Mouse (Mus musculus) midbrain, embryonic 16.5 days (tissue): ENCODE data around the gene Kcnh6. TPM values are rescaled to one million over a fixed set of nuclear protein-coding genes. Genes with fewer than 3 reads are reported as not detected.
"Not testable (repeated sequence)": the region's sequence is repeated elsewhere in the genome, so short reads cannot be mapped to it uniquely, and the experiment has no call there.

Experiments
- ATAC-seq: fragments of 200-750 bp; cut with Nextera tagmentation; 2 replicates; pipeline ENCODE4 v1.8.0; 2017; ENCODE audit warnings: moderate TSS enrichment
- H3K27ac ChIP-seq: fragments of 300-500 bp; sonication (generic); 2 replicates; pipeline ENCODE4 v1.5.1; 2014; ENCODE audit warnings: mild to moderate bottlenecking, low read length, mixed read lengths
- H3K27me3 ChIP-seq: fragments of 300-500 bp; sonication (generic); 2 replicates; pipeline ENCODE4 v1.6.1; 2014; ENCODE audit warnings: low read depth, low read length, mixed read lengths; ENCODE audit not compliant: control insufficient read depth, insufficient read depth
- H3K36me3 ChIP-seq: fragments of 300-500 bp; sonication (generic); 2 replicates; pipeline ENCODE4 v1.6.1; 2014; ENCODE audit warnings: mild to moderate bottlenecking, low read length, moderate library complexity, mixed read lengths; ENCODE audit not compliant: control insufficient read depth, insufficient read depth
- H3K4me1 ChIP-seq: fragments of 300-500 bp; sonication (generic); 2 replicates; pipeline ENCODE4 v1.6.1; 2014; ENCODE audit warnings: mild to moderate bottlenecking, low read length, mixed read lengths; ENCODE audit not compliant: control insufficient read depth, insufficient read depth
- H3K4me2 ChIP-seq: fragments of 300-500 bp; sonication (generic); 2 replicates; pipeline ENCODE4 v1.6.1; 2014; ENCODE audit warnings: mild to moderate bottlenecking, low read length, mixed read lengths
- H3K4me3 ChIP-seq: fragments of 300-500 bp; sonication (generic); 2 replicates; pipeline ENCODE4 v1.5.1; 2014; ENCODE audit warnings: low read depth, mild to moderate bottlenecking, low read length, moderate library complexity, mixed read lengths
- H3K9ac ChIP-seq: fragments of 300-500 bp; sonication (generic); 2 replicates; pipeline ENCODE4 v1.6.1; 2014; ENCODE audit warnings: low read depth, low read length, mixed read lengths
- H3K9me3 ChIP-seq: fragments of 300-500 bp; sonication (generic); replicated peaks from 2 replicates; pipeline ENCODE4 v1.6.1; 2014; ENCODE audit warnings: mild to moderate bottlenecking, low read length, mixed read lengths; ENCODE audit not compliant: control insufficient read depth, poor library complexity, severe bottlenecking
- WGBS: fragments of 180-500 bp; shearing (Covaris S2); extraction: QIAGEN DNeasy Blood & Tissue Kit; methylation state at CpG from one replicate; pipeline ENCODE4 v1.1.7; 2014; 5-methylcytosine and 5-hydroxymethylcytosine counted together
- polyA plus RNA-seq: library from polyadenylated mRNA; unstranded; fragments of >200 nt; fragmentation: Nextera tagmentation; extraction: Ambion mirVana; gene quantifications from 2 replicates; pipeline ENCODE4 v1.2.1, GENCODE M21; 2015

Gene Kcnh6
- polyA plus RNA-seq, 1 experiment from 2014 or later = 2.2 TPM

DNA sequence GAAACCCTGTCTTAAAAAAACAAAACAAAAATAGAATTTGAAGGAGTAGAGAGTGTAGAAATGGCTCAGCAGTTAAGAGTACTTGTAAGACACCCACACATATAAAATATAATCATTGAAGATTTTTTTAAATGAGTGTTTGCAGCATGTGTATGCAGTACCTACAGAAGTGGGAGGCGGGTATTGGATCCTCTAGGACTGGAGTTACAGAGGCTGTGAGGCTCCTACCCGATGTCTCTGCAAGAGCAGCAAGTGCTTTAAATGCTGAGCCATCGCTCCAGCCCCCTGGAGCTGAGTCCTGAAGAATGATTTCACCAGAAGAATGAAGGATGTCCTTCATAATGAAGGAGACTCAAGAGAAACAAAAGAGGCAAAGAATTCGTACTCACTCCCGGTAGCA is 55.8 kb downstream of the Kcnh6 start:
- Histone ChIP-seq H3K27ac (no peak overlapping the region), H3K4me3 (no peak overlapping the region), H3K9me3 (no peaks in the 10 kb centered on the region), H3K9ac (no peak overlapping the region), H3K4me1 (peaks cover 8% of the 10 kb centered on the region), H3K27me3 (no peaks in the 10 kb centered on the region), H3K36me3 (no peaks in the 10 kb centered on the region), H3K4me2 (no peak overlapping the region)
- ATAC-seq = no peak
- 81% methylated on average over 5 of the region's 5 CpGs for WGBS

DNA sequence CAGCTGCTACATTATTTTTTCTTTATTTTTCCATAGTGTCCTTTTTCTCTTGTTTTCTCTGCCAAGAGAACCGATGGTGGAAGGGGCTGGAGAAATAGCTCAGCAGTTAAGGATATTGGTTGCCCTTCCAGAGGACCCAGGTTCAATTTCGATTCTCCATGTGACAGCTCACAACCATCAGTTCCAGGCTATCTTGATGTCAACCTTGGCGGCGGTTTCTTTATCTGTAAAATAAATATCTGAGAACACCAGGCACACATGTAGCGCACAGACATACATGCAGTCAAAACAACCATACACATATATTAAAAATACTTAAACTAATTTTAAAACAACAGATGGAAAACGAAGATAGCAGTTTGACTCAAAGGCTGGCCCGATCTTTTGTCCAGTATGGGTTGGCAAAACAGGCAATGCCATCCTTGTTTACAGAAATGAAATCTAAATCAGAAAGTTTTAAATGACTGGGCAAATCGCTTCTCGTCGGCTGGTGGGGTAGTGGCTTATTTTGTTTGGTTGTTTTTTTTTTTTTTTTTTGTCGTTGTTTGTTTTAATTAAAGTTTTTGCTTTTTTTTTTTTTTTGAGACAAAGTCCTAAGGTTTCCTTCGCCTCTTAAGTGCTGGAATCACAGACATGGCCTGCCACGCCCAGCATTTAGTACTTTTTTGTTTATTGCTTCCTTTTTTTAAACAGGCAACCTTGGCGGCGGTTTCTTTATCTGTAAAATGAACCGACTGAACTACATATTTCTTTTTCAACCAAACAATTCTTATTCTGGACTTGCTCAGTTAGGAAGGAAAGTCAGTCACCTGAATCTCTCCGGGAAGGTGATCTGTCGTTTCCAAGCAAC is 57.4 kb downstream of the Kcnh6 start:
- no peaks in the 10 kb centered on the region for H3K9me3 ChIP-seq
- no peaks in the 10 kb centered on the region for H3K36me3 ChIP-seq
- H3K9ac ChIP-seq = peak overlapping the region; percentile 89; the same call in 1 of the 2 replicates
- ATAC-seq = no peak
- WGBS = 47% methylated on average over 18 of the region's 18 CpGs
- H3K4me2 ChIP-seq = peak overlapping the region; percentile 95
- peak overlapping the region; percentile 86 for H3K4me3 ChIP-seq
- H3K4me1 ChIP-seq = peaks cover 8% of the 10 kb centered on the region
- H3K27ac ChIP-seq = peak overlapping the region; percentile 85
- H3K27me3 ChIP-seq = no peaks in the 10 kb centered on the region

DNA sequence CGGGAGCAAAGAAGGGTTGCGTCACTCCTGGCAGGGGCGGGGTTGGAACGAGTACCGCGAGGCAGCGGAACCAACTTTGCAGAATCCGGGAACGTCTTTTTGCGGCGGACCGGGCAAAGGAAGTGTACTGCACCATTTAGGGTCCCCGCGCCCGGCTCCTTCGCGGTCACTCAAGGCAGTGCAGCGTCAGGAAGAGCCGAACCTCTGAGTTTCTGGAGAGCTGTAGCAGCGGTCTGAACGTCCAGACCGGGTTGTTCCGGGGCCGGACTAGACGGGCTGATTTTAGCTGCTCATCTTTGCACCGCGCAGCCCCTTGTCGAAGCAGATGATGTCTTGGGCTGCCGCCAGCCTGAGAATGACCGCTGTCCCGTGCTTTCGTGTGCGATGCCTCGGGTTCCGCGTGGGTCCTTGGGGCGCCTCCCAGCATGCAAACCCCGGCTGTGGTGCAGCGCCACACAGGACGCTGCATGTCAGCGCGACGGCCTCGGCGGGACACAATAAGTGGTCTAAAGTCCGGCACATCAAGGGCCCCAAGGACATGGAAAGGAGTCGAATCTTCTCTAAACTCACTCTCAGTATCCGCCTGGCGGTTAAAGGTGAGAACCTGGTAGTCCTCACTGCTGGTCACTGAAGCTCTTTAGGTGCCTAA is 58.1 kb downstream of the Kcnh6 start, which contains the start of gene Taco1:
Taco1 (plus strand) TSS at position 139 of the 649 bp plus-strand sequence.
- Histone ChIP-seq H3K36me3 (no peaks in the 10 kb centered on the region), H3K9ac (peak within 1 kb of the TSS; percentile 89), H3K9me3 (no peaks in the 10 kb centered on the region), H3K4me2 (peak within 1 kb of the TSS; percentile 95), H3K4me1 (peaks cover 8% of the 10 kb centered on the region), H3K27me3 (no peaks in the 10 kb centered on the region), H3K27ac (peak within 1 kb of the TSS; percentile 85), H3K4me3 (peak within 1 kb of the TSS; percentile 86)
- peak; percentile 97 for ATAC-seq
- WGBS = under 1% methylated on average over 49 of the region's 49 CpGs

DNA sequence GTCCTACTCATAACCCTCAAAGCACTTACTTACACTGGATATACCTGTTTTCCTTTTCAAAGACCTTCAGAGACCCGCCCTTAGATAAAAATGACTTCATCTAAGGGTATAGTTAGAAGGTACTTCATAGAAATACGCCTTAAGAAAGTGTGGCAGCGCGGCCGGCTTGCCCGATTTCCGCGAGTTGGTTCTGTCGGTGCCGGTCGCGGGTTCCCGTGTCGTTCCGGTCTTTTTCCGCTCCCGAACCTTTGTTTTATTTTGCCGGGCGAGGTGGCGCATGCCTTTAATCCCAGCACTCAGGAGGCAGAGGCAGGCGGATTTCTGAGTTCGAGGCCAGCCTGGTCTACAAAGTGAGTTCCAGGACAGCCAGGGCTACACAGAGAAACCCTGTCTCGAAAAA is 58.7 kb downstream of the Kcnh6 start:
- H3K27me3 ChIP-seq, H3K9me3 ChIP-seq, ATAC-seq, H3K4me1 ChIP-seq, H3K36me3 ChIP-seq: not testable (repeated sequence)
- H3K4me2 ChIP-seq = peak overlapping the region; percentile 95
- H3K27ac ChIP-seq = peak overlapping the region; percentile 85
- H3K4me3 ChIP-seq = peak overlapping the region; percentile 86
- H3K9ac ChIP-seq = peak overlapping the region; percentile 89
- WGBS = 19% methylated on average over 23 of the region's 23 CpGs

DNA sequence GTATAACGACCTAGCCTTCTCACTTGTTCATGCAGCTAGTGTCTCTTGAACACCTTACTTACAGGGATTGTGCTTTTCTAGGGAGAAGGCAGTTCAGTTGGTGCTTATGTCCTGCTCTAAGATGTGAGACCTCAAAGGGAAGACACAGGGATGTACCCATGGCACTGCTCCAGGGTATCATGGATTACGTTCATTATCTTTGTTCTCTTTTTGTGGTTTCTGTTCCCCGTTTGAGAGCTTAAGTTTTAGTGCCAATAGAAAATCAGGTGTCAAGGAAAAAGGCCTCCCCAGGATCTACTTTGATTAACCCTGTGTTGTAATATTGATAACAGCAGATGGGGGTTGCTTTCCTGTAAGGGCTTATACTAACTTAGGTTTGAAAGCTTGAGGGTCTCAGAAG is 65.8 kb downstream of the Kcnh6 start:
- Histone ChIP-seq H3K27ac (no peak overlapping the region), H3K4me3 (no peak overlapping the region), H3K27me3 (no peaks in the 10 kb centered on the region), H3K36me3 (peaks cover 5% of the 10 kb centered on the region), H3K9ac (no peak overlapping the region), H3K9me3 (no peaks in the 10 kb centered on the region), H3K4me1 (no peaks in the 10 kb centered on the region), H3K4me2 (no peak overlapping the region)
- 84% methylated on average over 3 of the region's 3 CpGs for WGBS
- no peak for ATAC-seq

DNA sequence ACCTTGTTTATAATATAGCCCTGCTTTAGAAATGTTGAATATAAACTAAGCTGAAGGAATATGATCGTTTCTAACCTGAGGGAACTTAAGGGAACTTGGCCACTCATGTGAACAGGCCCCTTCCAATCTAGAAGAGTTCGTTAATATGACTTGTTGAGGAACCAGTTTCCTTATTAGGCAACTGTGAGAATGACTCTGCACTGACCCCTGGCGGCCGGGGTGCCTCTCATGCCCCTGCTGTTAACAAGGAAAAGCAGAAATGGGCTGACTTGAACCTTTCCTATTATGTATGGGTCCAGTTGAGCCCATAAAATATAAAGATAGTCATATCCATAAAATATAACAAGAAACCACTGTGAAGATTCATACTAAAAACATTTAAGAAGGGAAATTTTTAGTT is 68.4 kb downstream of the Kcnh6 start:
- ATAC-seq = no peak
- H3K9me3 ChIP-seq = no peaks in the 10 kb centered on the region
- H3K36me3 ChIP-seq = peaks cover 5% of the 10 kb centered on the region
- H3K27me3 ChIP-seq = no peaks in the 10 kb centered on the region
- H3K4me3 ChIP-seq = no peak overlapping the region
- no peak overlapping the region for H3K9ac ChIP-seq
- 5% methylated on average over 4 of the region's 4 CpGs for WGBS
- H3K4me2 ChIP-seq = no peak overlapping the region
- no peaks in the 10 kb centered on the region for H3K4me1 ChIP-seq
- H3K27ac ChIP-seq = no peak overlapping the region

Other genes starting within 250 kb of the Kcnh6 start
- 83.7 and 87.0 TPM in 2 replicates for gene Cyb561, start 54.8 kb upstream of the Kcnh6 start, polyA plus RNA-seq
- gene Ace, start 40.2 kb upstream of the Kcnh6 start, polyA plus RNA-seq = 7.0 and 8.2 TPM in 2 replicates
- 0.09 TPM in 1 of 2 replicates, not detected in the other for gene Ace3, start 13.4 kb upstream of the Kcnh6 start, polyA plus RNA-seq
- 174 and 187 TPM in 2 replicates for gene Dcaf7, start 28.7 kb downstream of the Kcnh6 start, polyA plus RNA-seq
- gene Taco1, start 57.9 kb downstream of the Kcnh6 start, polyA plus RNA-seq = 7.6 and 8.0 TPM in 2 replicates
- gene Map3k3, start 76.5 kb downstream of the Kcnh6 start, polyA plus RNA-seq = 10.9 and 12.3 TPM in 2 replicates
- gene Gm10840, start 152.7 kb downstream of the Kcnh6 start, polyA plus RNA-seq = not detected in 2 replicates
- 143 and 158 TPM in 2 replicates for gene Limd2, start 152.7 kb downstream of the Kcnh6 start, polyA plus RNA-seq
- gene Strada, start 194.0 kb downstream of the Kcnh6 start, polyA plus RNA-seq = 25.1 and 28.2 TPM in 2 replicates
- gene Ccdc47, start 208.2 kb downstream of the Kcnh6 start, polyA plus RNA-seq = 115 and 131 TPM in 2 replicates
- gene Ddx42, start 208.8 kb downstream of the Kcnh6 start, polyA plus RNA-seq = 92.1 and 95.0 TPM in 2 replicates
- 34.0 and 38.0 TPM in 2 replicates for gene Ftsj3, start 248.0 kb downstream of the Kcnh6 start, polyA plus RNA-seq
- 278 and 285 TPM in 2 replicates for gene Psmc5, start 248.0 kb downstream of the Kcnh6 start, polyA plus RNA-seq